Mouse (Mus musculus) mesoderm, embryonic 11.5 days (tissue): ENCODE results near the gene Zgpat.

Source experiments
- DNase-seq: peaks from one replicate; pipeline ENCODE4 v3.0.0-alpha.2; 2012; ENCODE audit warnings: low read depth, low spot score

Gene Zgpat

GRCm38 (mm10) chr2:181384919-181385391 lies 20.2 kb downstream of the Zgpat start:
- no peak for DNase-seq

- no peak for DNase-seq
These were observed 21.2 kb downstream of the Zgpat start for GRCm38 (mm10) chr2:181385885-181386284.

- no peak for DNase-seq
These were observed 22.0 kb downstream of the Zgpat start for GRCm38 (mm10) chr2:181386663-181387210.

- DNase-seq, result no peak
These were observed 25.6 kb downstream of the Zgpat start for GRCm38 (mm10) chr2:181390136-181390870.

GRCm38 (mm10) chr2:181391022-181391421 lies 26.3 kb downstream of the Zgpat start:
- DNase-seq, result no peak

GRCm38 (mm10) chr2:181391541-181391940 lies 26.8 kb downstream of the Zgpat start:
- no peak for DNase-seq

- peak; percentile 89 for DNase-seq
These were observed 28.0 kb downstream of the Zgpat start for GRCm38 (mm10) chr2:181392600-181393213.

GRCm38 (mm10) chr2:181394086-181394485 lies 29.4 kb downstream of the Zgpat start:
- no peak for DNase-seq

- no peak for DNase-seq
These were observed 32.6 kb downstream of the Zgpat start for GRCm38 (mm10) chr2:181397207-181397761.

GRCm38 (mm10) chr2:181401497-181401896 lies 36.8 kb downstream of the Zgpat start:
- DNase-seq, result no peak

- no peak for DNase-seq
These were observed 39.0 kb downstream of the Zgpat start for GRCm38 (mm10) chr2:181403722-181404121.

GRCm38 (mm10) chr2:181409643-181410042 lies 44.9 kb downstream of the Zgpat start:
- DNase-seq, result no peak

GRCm38 (mm10) chr2:181410760-181411473 lies 46.2 kb downstream of the Zgpat start:
- DNase-seq, result peak; percentile 71

- DNase-seq, result no peak
These were observed 48.4 kb downstream of the Zgpat start for GRCm38 (mm10) chr2:181413141-181413540.

- no peak for DNase-seq
These were observed 51.2 kb downstream of the Zgpat start for GRCm38 (mm10) chr2:181415945-181416344.

- no peak for DNase-seq
These were observed 54.6 kb downstream of the Zgpat start for GRCm38 (mm10) chr2:181419359-181419758.

GRCm38 (mm10) chr2:181420426-181420825 lies 55.7 kb downstream of the Zgpat start:
- DNase-seq, result no peak

- no peak for DNase-seq
These were observed 56.3 kb downstream of the Zgpat start for GRCm38 (mm10) chr2:181420903-181421638.

- no peak for DNase-seq
These were observed 59.1 kb downstream of the Zgpat start for GRCm38 (mm10) chr2:181423834-181424233.
